ENCODE assay signal across 9 mouse cellular contexts in genomic region chr3:19956885-19957284, GRCm38 (mm10). TPM values are rescaled to one million over a fixed set of nuclear protein-coding genes. Genes with fewer than 3 reads are reported as not detected.
A peak's percentile ranks its signal among the peaks of the same experiment; 100 is the strongest.
DNase-seq lines count a peak whose midpoint lies in the region; ATAC-seq lines count a peak whose summit lies in the region.
"Had no signal": no experiment of that assay in that cellular context is flagged by ENCODE, and none has a peak within 500 bp of the region (broad histone marks: within the 10 kb centered on the region; RNA-seq: fewer than 3 reads in every experiment).

Gene Cp, plus strand, starts transcription at chr3:19957054.

- no peak within 1 kb of the TSS for H3K9ac ChIP-seq in heart, embryonic 16.5 days (ENCODE audit: low read length)
- H3K9ac ChIP-seq in midbrain, embryonic 14.5 days (replicated peaks; ENCODE audit: low read length), result no peak within 1 kb of the TSS

- H3K36me3 ChIP-seq in heart, embryonic 16.5 days (ENCODE audit: control insufficient read depth, insufficient read depth), result no peaks in the 10 kb centered on the region
- no peaks in the 10 kb centered on the region for H3K36me3 ChIP-seq in midbrain, embryonic 14.5 days (ENCODE audit: control insufficient read depth, insufficient read depth, low read length)

- H3K9me3 ChIP-seq in heart, embryonic 16.5 days (replicated peaks; ENCODE audit: control insufficient read depth, low read length), result no peaks in the 10 kb centered on the region
- H3K9me3 ChIP-seq in midbrain, embryonic 14.5 days (ENCODE audit: control insufficient read depth, low read length), result no peaks in the 10 kb centered on the region
- H3K9me3 ChIP-seq: megakaryocyte, embryonic 14.5 days had no signal

- peak; percentile 2 to 16 for DNase-seq in left cerebral cortex, postnatal 10 days (ENCODE audit: extremely low spot score in 1 of 2, low spot score in 2 of 2)
- no peak for DNase-seq in left cerebral cortex, adult 11 months (ENCODE audit: low spot score)
- DNase-seq in adrenal gland, postnatal 36 days, result no peak
- DNase-seq in midbrain, embryonic 14.5 days, result peak; percentile 42
- DNase-seq in MN1 (ENCODE audit: low spot score), result no peak
- DNase-seq in spleen, postnatal 14 days (ENCODE audit: low spot score in 2 of 2), result no peak
- no peak for DNase-seq in urinary bladder, postnatal 36 days (ENCODE audit: low spot score in 2 of 2)

- no peaks in the 10 kb centered on the region for H3K27me3 ChIP-seq in heart, embryonic 16.5 days (ENCODE audit: control insufficient read depth, insufficient read depth, low read length)
- H3K27me3 ChIP-seq in midbrain, embryonic 14.5 days (ENCODE audit: control insufficient read depth, insufficient read depth, low read length), result no peaks in the 10 kb centered on the region
- H3K27me3 ChIP-seq: megakaryocyte, embryonic 14.5 days had no signal

- ATAC-seq in heart, embryonic 16.5 days (replicated peaks; ENCODE audit: extremely low read depth, insufficient read depth, low FRiP score), result no peak
- ATAC-seq in midbrain, embryonic 14.5 days (ENCODE audit: low FRiP score, low TSS enrichment), result no peak

- H3K27ac ChIP-seq in heart, embryonic 16.5 days (ENCODE audit: low read length), result peak within 1 kb of the TSS; percentile 57
- H3K27ac ChIP-seq in midbrain, embryonic 14.5 days (replicated peaks; ENCODE audit: low read depth, low read length), result no peak within 1 kb of the TSS

- H3K4me2 ChIP-seq in heart, embryonic 16.5 days (ENCODE audit: low read depth, low read length), result peak within 1 kb of the TSS; percentile 7; the same call in 1 of the 2 replicates
- no peak within 1 kb of the TSS for H3K4me2 ChIP-seq in midbrain, embryonic 14.5 days (ENCODE audit: low read length)

- no peak within 1 kb of the TSS for H3K4me3 ChIP-seq in heart, embryonic 16.5 days (ENCODE audit: low read length)
- H3K4me3 ChIP-seq in midbrain, embryonic 14.5 days (replicated peaks; ENCODE audit: low read depth, low read length), result no peak within 1 kb of the TSS
- H3K4me3 ChIP-seq: megakaryocyte, embryonic 14.5 days had no signal

- intact Hi-C loops in left cerebral cortex, postnatal 10 days (cut with DNase I), result no loop called here

- 55% methylated on average over 5 of the region's 5 CpGs for WGBS in heart, embryonic 16.5 days
- 35% methylated on average over 5 of the region's 5 CpGs for WGBS in midbrain, embryonic 14.5 days

- peaks cover 33% of the 10 kb centered on the region for H3K4me1 ChIP-seq in heart, embryonic 16.5 days (ENCODE audit: control insufficient read depth, insufficient read depth, low read length)
- no peaks in the 10 kb centered on the region for H3K4me1 ChIP-seq in midbrain, embryonic 14.5 days (ENCODE audit: control insufficient read depth, insufficient read depth, low read length)
- H3K4me1 ChIP-seq: megakaryocyte, embryonic 14.5 days had no signal

RNA-seq across cellular contexts. Expression of gene Cp, which starts in this region (rescaled TPM):
- total RNA-seq in left cerebral cortex, postnatal 10 days (2021), result 1 to 10 TPM; 4.8 to 6.7 TPM
- total RNA-seq in adrenal gland, postnatal 36 days (2021), result 10 to 100 TPM; 40.1 to 62.7 TPM
- polyA plus RNA-seq in heart, embryonic 16.5 days (2015; fragmentation: Nextera tagmentation; extraction: Ambion mirVana), result 1.9 and 2.3 TPM in 2 replicates
- polyA plus RNA-seq in midbrain, embryonic 14.5 days (2014; fragmentation: Nextera tagmentation; extraction: Ambion mirVana), result 3.0 and 12.9 TPM in 2 replicates

Comparison
In these comparisons a context has a peak if more than half of its experiments do, and no peak if none do; other contexts are left out.
1. RNA of gene Cp (total RNA-seq): 40.1 to 62.7 TPM in adrenal gland, postnatal 36 days; 4.8 to 6.7 TPM in left cerebral cortex, postnatal 10 days; every median in the first group is over 4 times any median in the second.
2. DNase-seq: peak in left cerebral cortex, postnatal 10 days (2 of 2) and midbrain, embryonic 14.5 days (single experiment); none in left cerebral cortex, adult 11 months (single experiment), adrenal gland, postnatal 36 days (0 of 2), MN1 (single experiment), spleen, postnatal 14 days (0 of 2) and urinary bladder, postnatal 36 days (0 of 2).